Comparison of ENCODE assay signal across 7 mouse cellular contexts in genomic region chr11:78037831-78038752, GRCm38 (mm10). TPM values are rescaled to one million over a fixed set of nuclear protein-coding genes. Genes with fewer than 3 reads are reported as not detected.
DNase-seq lines count a peak whose midpoint lies in the region; ATAC-seq lines count a peak whose summit lies in the region.

Gene Flot2 (plus strand): TSS chr11:78037931.

- peak within 1 kb of the TSS; percentile 88 for H3K27ac ChIP-seq in hindbrain, embryonic 15.5 days (replicated peaks)

- H3K9me3 ChIP-seq in hindbrain, embryonic 15.5 days: no peaks in the 10 kb centered on the region

- peaks cover 42% of the 10 kb centered on the region for H3K4me1 ChIP-seq in hindbrain, embryonic 15.5 days (replicated peaks)

- ATAC-seq in hindbrain, embryonic 15.5 days (ENCODE audit: low FRiP score, low read depth): peak; percentile 83
- ATAC-seq in megakaryocyte-erythroid progenitor cell, adult 5-6 weeks (replicated peaks; ENCODE audit: low FRiP score, low TSS enrichment, poor library complexity, severe bottlenecking): peak; percentile 61

- intact Hi-C loops in left cerebral cortex, postnatal 36 days (cut with DNase I): loop anchor here (5.0 kb wide), 1 partner anchor 139 kb away; the partner anchor contains the start of genes Nek8 and Tlcd1

- H3K4me3 ChIP-seq in hindbrain, embryonic 15.5 days: peak within 1 kb of the TSS; percentile 83

- no peaks in the 10 kb centered on the region for H3K27me3 ChIP-seq in hindbrain, embryonic 15.5 days

- peak within 1 kb of the TSS; percentile 67 for H3K4me2 ChIP-seq in hindbrain, embryonic 15.5 days

- peak; percentile 73 to 87 for DNase-seq in adrenal gland, adult (ENCODE audit: inconsistent age in 2 of 2, low spot score in 1 of 2)
- DNase-seq in cerebellum, postnatal 10 days: peak; percentile 83 to 88
- peak; percentile 29 to 36 for DNase-seq in gastrocnemius, adult 8-10 months (ENCODE audit: low spot score in 2 of 2)
- peak; percentile 30 to 35 for DNase-seq in left cerebral cortex, postnatal 36 days (ENCODE audit: low spot score in 2 of 2)
- peak; percentile 60 for DNase-seq in right cerebral cortex, postnatal 14 days

- H3K9ac ChIP-seq in hindbrain, embryonic 15.5 days: peak within 1 kb of the TSS; percentile 85

- peaks cover 12% of the 10 kb centered on the region; the same call in 1 of the 2 replicates for H3K36me3 ChIP-seq in hindbrain, embryonic 15.5 days

- WGBS in hindbrain, embryonic 15.5 days: 2% methylated on average over 52 of the region's 55 CpGs

RNA-seq across cellular contexts. Expression of gene Flot2, which starts in this region (rescaled TPM):
- 10 to 100 TPM; 43.7 to 49.7 (median 48.6) TPM for total RNA-seq in gastrocnemius, adult 8-10 months (2022)
- polyA plus RNA-seq in hindbrain, embryonic 15.5 days (2015; fragmentation: Nextera tagmentation; extraction: Ambion mirVana): 103 and 106 TPM in 2 replicates
- 100 to 1,000 TPM in 1 of 2 experiments, 10 to 100 TPM in 1; 89.5 to 103 TPM for total RNA-seq in left cerebral cortex, postnatal 36 days (2021)
- 19.2 and 19.7 TPM in 2 replicates for total RNA-seq in megakaryocyte-erythroid progenitor cell, adult 5-6 weeks (2014; fragmentation: Nextera tagmentation)
- total RNA-seq in megakaryocyte-erythroid progenitor cell, adult 5-6 weeks (2017): 23.2 and 23.6 TPM in 2 replicates

Comparison
In these comparisons a context has a peak if more than half of its experiments do, and no peak if none do; other contexts are left out.
1. Peak in every context shown above with its lines: DNase-seq, ATAC-seq, H3K4me3 ChIP-seq and H3K27ac ChIP-seq.
2. DNase-seq: peak in every context shown above with its lines; median percentile 86 in cerebellum, postnatal 10 days; 80 in adrenal gland, adult; 60 in right cerebral cortex, postnatal 14 days; 32 in gastrocnemius, adult 8-10 months; 32 in left cerebral cortex, postnatal 36 days.